ENCODE assay signal across 15 mouse cellular contexts in genomic region chr10:12729033-12729432, GRCm38 (mm10).
"Had no signal": no experiment of that assay in that cellular context is flagged by ENCODE, and none has a peak within 500 bp of the region (broad histone marks: within the 10 kb centered on the region; RNA-seq: fewer than 3 reads in every experiment).

No protein-coding gene starts in this region.

- H3K4me3 ChIP-seq: limb, embryonic 15.5 days; liver, embryonic 15.5 days; lung, embryonic 15.5 days; midbrain, embryonic 10.5 days; myocyte had no signal

- H3K4me2 ChIP-seq: limb, embryonic 15.5 days; liver, embryonic 15.5 days; lung, embryonic 15.5 days had no signal

- H3K27me3 ChIP-seq: limb, embryonic 15.5 days; liver, embryonic 15.5 days; lung, embryonic 15.5 days had no signal

- H3K27ac ChIP-seq: limb, embryonic 15.5 days; liver, embryonic 15.5 days; lung, embryonic 15.5 days; macrophage; midbrain, embryonic 10.5 days had no signal

- H3K9ac ChIP-seq: limb, embryonic 15.5 days; liver, embryonic 15.5 days; lung, embryonic 15.5 days had no signal

- ATAC-seq: inflammation-experienced regulatory T-cells, adult 6 months; intestine, postnatal 0 days had no signal

- H3K4me1 ChIP-seq: liver, embryonic 15.5 days had no signal

- DNase-seq: kidney, postnatal 10 days; layer of hippocampus, adult 9-11 months; layer of hippocampus, postnatal 36 days; lung, postnatal 14 days; midbrain, embryonic 14.5 days; thymus, adult 18-20 months; thymus, postnatal 14 days had no signal

- H3K9me3 ChIP-seq: limb, embryonic 15.5 days; liver, embryonic 15.5 days; lung, embryonic 15.5 days; midbrain, embryonic 10.5 days had no signal
